Mouse (Mus musculus): ENCODE results near the gene Mrps25. TPM values are rescaled to one million over a fixed set of nuclear protein-coding genes. Genes with fewer than 3 reads are reported as not detected.

Mrps25 gene
- polyA plus RNA-seq, 1 experiment from 2014 or later = 95.1 TPM

DNA sequence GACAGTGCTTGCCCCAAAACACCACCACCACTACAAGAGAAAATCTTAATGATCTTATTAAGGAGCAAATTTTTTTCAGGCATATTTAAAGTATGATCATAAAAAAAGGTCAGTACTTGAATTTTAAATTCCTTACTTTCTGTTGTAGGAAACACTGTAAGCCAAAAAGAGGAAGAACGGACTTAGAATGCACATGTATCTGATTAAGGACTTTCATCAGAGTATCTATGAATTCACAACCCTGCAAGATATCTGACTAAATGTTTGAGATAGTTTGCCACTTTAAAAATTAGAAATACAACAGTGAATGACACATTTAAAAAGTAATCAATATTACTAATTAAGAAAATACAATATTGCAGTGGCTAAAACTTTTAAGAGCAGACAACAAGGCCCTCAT is 7.4 kb downstream of the Mrps25 start:
- H3K9me3 ChIP-seq = no peaks in the 10 kb centered on the region; the same call in 1 of the 2 replicates
- no peak for DNase-seq (ENCODE audit: low spot score)
- H3K4me1 ChIP-seq = no peaks in the 10 kb centered on the region
- H3K4me3 ChIP-seq = no peak overlapping the region
- H3K27me3 ChIP-seq (ENCODE audit: insufficient read depth, poor library complexity, severe bottlenecking) = no peaks in the 10 kb centered on the region
- H3K36me3 ChIP-seq = peaks cover 82% of the 10 kb centered on the region
- no peak overlapping the region for H3K27ac ChIP-seq
- 93% methylated on average over 1 of the region's 1 CpGs for whole genome bisulfite sequencing

DNA sequence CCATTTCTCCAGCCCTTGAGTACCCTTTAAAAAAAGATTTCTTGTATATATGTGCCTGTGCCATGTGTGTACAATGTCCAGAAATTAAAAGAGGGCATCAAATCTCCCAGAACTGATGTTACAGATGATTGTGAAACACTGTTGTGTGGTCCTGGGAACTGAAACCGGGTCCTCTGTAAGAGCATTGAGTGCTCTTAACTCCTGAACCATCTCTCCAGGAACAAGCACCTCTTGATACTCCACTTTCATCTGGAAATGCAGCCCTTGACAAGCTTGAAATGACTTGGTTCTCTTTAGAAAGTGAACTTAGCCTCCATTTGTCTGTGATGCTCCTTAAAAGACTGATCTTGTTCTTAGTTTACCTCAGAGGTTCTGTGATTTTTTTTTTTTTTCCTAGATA is 21.1 kb downstream of the Mrps25 start:
- no peak overlapping the region for H3K4me3 ChIP-seq
- no peak overlapping the region for H3K27ac ChIP-seq
- WGBS = 76% methylated on average over 1 of the region's 1 CpGs
- no peak for DNase-seq (ENCODE audit: low spot score)
- H3K4me1 ChIP-seq = no peaks in the 10 kb centered on the region
- no peaks in the 10 kb centered on the region for H3K27me3 ChIP-seq (ENCODE audit: insufficient read depth, poor library complexity, severe bottlenecking)
- no peaks in the 10 kb centered on the region for H3K9me3 ChIP-seq
- peaks cover 97% of the 10 kb centered on the region for H3K36me3 ChIP-seq

DNA sequence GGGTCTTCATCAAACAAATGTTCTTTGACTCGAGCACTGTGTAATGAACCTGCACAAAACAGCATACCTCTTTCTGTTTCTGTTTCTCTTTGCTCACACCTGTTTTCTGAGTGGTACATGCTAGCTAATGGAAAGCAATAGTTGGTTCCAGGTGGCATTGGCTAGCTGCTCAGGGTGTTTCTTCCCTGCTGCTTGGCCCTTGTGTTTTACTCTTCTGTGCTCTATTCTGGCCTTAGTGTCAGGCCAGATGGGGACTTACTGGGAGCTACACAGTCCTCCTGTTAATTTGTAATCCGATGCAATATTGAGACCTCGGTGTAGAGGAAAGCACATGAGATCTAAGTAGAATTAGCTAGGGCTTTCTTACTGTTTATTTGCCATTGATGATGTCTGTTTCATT is 25.0 kb downstream of the Mrps25 start:
- DNase-seq (ENCODE audit: low spot score) = no peak
- H3K9me3 ChIP-seq = no peaks in the 10 kb centered on the region
- H3K36me3 ChIP-seq = peaks cover 99% of the 10 kb centered on the region
- H3K4me3 ChIP-seq = no peak overlapping the region
- 91% methylated on average over 3 of the region's 3 CpGs for WGBS
- H3K4me1 ChIP-seq = no peaks in the 10 kb centered on the region
- no peak overlapping the region for H3K27ac ChIP-seq
- no peaks in the 10 kb centered on the region for H3K27me3 ChIP-seq (ENCODE audit: insufficient read depth, poor library complexity, severe bottlenecking)

DNA sequence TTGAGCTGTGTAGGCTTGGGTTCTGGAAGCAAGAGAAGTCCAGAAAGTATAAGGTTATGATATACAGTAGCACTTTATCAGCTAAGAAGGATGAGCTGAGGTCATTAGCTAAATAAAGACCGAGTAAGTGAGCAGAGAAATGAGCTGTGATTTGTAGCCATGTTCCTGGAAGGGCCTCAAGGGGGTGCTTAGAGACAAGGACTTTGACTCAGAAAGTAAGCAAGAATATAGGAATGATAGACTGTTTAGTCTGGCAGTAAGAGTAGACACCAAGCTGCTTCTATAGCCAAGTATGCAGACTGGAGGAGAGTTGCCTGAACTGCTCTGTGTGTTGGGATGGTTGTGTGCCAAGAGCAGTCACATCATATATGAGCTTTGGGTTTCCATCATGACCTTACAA is 30.1 kb downstream of the Mrps25 start:
- Histone ChIP-seq H3K36me3 (peaks cover 90% of the 10 kb centered on the region), H3K4me1 (no peaks in the 10 kb centered on the region), H3K9me3 (no peaks in the 10 kb centered on the region), H3K27ac (no peak overlapping the region), H3K27me3 (ENCODE audit: insufficient read depth, poor library complexity, severe bottlenecking) (no peaks in the 10 kb centered on the region), H3K4me3 (no peak overlapping the region)
- no peak for DNase-seq (ENCODE audit: low spot score)
- WGBS = 67% methylated on average over 1 of the region's 1 CpGs

DNA sequence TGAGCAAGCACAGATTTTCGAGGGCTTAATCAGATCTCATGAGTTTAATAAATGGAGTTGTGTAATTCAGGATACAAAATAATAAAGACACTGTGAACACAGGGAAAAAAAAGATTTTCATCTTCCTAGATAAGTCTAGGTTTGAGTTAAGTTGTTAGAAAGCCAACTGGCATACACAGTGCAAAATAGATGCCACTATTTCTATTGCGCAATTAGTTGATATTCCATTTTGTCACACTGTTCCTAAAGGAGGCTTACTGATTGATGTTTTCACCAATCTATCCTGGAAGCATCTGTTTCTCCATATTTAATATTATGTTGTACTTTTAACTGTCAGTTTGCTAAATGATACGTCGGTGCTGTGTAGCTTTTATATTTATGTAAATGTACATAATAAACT is 38.0 kb downstream of the Mrps25 start:
- no peak overlapping the region for H3K4me3 ChIP-seq
- WGBS = 93% methylated on average over 4 of the region's 4 CpGs
- DNase-seq (ENCODE audit: low spot score) = no peak
- H3K9me3 ChIP-seq = no peaks in the 10 kb centered on the region
- peaks cover 52% of the 10 kb centered on the region for H3K36me3 ChIP-seq
- H3K27ac ChIP-seq = no peak overlapping the region
- H3K4me1 ChIP-seq = no peaks in the 10 kb centered on the region
- H3K27me3 ChIP-seq (ENCODE audit: insufficient read depth, poor library complexity, severe bottlenecking) = no peaks in the 10 kb centered on the region

DNA sequence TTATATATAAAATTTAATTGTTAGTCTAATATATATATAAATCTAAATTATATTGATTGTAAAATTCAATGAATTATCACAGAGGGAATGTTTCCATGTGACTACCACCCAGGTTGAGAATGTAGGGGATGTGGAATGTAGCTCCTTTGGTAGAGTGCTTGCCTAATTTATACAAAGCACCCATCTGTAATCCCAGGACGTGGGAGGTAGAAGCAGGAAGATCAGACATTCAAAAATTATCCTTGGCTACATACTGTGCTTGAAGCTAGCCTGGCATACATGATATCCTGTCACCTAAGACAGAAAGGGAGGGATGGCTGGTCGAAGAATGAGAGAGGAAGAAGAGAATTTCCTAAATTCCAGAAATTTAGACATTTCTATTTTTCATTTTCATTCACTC is 47.5 kb downstream of the Mrps25 start:
- 81% methylated on average over 2 of the region's 2 CpGs for WGBS
- Histone ChIP-seq H3K4me1 (peaks cover 12% of the 10 kb centered on the region), H3K27ac (no peak overlapping the region), H3K9me3 (no peaks in the 10 kb centered on the region), H3K27me3 (ENCODE audit: insufficient read depth, poor library complexity, severe bottlenecking) (no peaks in the 10 kb centered on the region), H3K4me3 (no peak overlapping the region), H3K36me3 (peaks cover 19% of the 10 kb centered on the region)
- DNase-seq (ENCODE audit: low spot score) = no peak

DNA sequence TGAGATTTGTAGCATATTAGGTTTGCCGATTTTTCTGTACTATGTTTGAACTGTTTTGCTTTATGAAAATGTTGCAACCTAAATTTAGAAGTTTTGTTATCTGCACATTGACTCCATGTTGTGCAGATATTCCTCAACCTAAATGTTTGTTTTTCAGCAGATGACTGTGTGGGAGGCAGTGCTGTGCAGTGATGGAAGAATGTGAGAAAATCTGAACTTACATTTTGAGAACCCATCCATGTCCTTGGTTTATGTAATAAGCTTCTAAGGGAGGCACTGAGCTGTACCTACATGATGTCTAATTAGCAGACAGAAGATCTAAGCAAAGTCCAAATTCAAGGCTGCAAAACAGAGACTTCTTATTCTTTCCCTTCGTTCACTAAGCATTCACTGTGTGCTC is 50.2 kb downstream of the Mrps25 start:
- 94% methylated on average over 2 of the region's 2 CpGs for WGBS
- DNase-seq (ENCODE audit: low spot score) = no peak

DNA sequence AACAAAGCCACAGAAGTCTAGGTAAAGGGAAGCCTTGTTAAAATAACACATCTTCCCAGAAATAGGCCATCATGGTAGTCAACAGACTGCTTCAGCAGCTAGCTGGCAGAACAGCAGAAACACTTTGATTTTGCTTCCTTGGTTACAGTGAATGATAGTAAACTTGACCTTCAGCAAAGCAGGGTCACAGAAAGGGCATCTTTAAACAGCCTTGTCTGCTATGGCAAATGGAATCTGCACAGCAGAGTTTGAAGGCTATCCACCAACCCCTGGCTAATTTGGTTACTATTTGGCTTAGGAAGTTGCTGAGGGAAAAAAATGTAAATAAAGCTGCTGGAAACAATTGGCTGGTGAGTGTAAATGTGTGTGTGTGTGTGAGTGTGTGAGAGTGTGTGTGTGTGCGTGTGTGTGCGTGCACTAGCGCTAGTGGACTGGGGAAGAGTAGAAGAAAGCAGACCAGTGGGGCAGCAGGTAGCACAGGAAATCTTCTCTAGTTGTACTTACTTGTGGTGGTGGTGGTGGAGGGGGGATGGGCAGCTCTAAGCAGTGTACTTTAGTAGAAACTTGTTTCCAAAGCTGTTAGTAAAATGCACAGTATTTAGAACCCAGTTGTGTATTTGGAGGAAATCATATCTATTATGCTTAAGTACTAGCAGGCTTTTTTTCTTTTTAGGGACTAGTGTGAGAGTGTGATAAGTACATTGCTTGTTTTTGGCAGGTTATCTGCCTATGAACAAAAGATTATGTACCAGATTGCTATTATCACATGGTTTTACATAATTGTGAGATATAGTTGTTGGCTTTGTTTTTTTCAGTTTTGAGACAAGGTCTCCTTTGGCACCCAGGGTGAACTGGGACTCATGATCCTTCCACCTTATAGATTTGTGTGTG is 51.6 kb downstream of the Mrps25 start:
- H3K27me3 ChIP-seq (ENCODE audit: insufficient read depth, poor library complexity, severe bottlenecking) = no peaks in the 10 kb centered on the region
- whole genome bisulfite sequencing = 87% methylated on average over 3 of the region's 3 CpGs
- H3K36me3 ChIP-seq = 0 out of 2 replicates have a peak, but pooled peaks cover 3% of the 10 kb centered on the region
- no peak overlapping the region for H3K4me3 ChIP-seq
- no peaks in the 10 kb centered on the region for H3K9me3 ChIP-seq
- H3K27ac ChIP-seq = no peak overlapping the region
- no peak for DNase-seq (ENCODE audit: low spot score)
- H3K4me1 ChIP-seq = peaks cover 19% of the 10 kb centered on the region

More for the DNA sequence above, 50.2 kb downstream of the Mrps25 start:
- no peaks in the 10 kb centered on the region for H3K9me3 ChIP-seq
- no peak overlapping the region for H3K27ac ChIP-seq
- no peak overlapping the region for H3K4me3 ChIP-seq
- H3K27me3 ChIP-seq (ENCODE audit: insufficient read depth, poor library complexity, severe bottlenecking) = no peaks in the 10 kb centered on the region
- peaks cover 19% of the 10 kb centered on the region for H3K4me1 ChIP-seq
- 0 out of 2 replicates have a peak, but pooled peaks cover 3% of the 10 kb centered on the region for H3K36me3 ChIP-seq

DNA sequence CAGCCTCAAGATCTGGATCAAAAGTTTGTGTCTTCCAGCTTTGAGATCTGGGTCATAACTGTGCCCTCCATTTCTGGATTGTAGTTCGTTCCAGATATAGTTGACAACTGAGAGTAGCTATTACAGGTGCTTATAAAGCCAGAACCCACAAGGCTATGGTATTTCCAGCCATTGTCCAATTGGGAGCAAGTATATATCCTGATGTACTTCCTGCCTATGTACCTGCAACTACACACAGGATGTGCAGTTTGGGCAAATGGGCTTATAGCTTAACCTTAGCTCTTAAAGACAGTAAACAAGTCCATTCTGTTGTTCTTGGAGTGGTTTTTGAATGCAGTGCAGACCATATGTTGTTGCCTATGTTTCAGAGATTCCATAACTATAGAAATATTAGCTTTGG is 52.4 kb downstream of the Mrps25 start:
- no peaks in the 10 kb centered on the region for H3K9me3 ChIP-seq
- H3K4me3 ChIP-seq = no peak overlapping the region
- no peak for DNase-seq (ENCODE audit: low spot score)
- no peaks in the 10 kb centered on the region for H3K27me3 ChIP-seq (ENCODE audit: insufficient read depth, poor library complexity, severe bottlenecking)
- 0 out of 2 replicates have a peak, but pooled peaks cover 3% of the 10 kb centered on the region for H3K36me3 ChIP-seq
- 93% methylated on average over 1 of the region's 1 CpGs for WGBS
- peaks cover 19% of the 10 kb centered on the region for H3K4me1 ChIP-seq
- no peak overlapping the region for H3K27ac ChIP-seq

DNA sequence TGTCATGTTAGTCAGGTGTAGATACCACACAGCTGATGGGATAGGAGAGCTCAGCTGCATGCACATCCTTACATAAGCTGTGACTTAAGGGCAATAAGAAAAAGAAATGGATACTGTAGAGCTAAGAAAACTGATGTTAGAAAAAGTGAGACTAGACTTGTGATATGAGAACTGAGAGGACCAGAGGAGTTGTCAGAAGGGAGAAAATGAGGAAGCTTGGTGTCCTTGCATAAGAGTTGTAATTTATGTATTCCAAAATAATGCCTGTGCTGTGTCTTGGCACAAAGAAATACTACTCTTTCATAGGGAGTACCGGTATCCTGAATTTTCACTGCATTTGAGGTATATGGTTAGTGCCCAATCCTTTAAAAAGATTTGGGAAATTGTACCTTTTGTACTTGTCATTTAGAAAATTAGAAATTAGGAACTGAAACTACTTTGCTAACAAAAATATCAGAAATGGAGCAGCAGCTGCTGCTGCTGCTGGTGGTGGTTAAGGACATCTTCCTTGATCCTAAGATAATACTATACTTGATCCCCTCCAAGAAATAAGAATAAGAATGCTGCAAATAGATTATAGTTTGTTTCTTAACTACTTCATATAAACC is 56.9 kb downstream of the Mrps25 start:
- Histone ChIP-seq H3K4me1 (peaks cover 13% of the 10 kb centered on the region), H3K9me3 (no peaks in the 10 kb centered on the region), H3K36me3 (no peaks in the 10 kb centered on the region), H3K27me3 (ENCODE audit: insufficient read depth, poor library complexity, severe bottlenecking) (no peaks in the 10 kb centered on the region), H3K27ac (no peak overlapping the region), H3K4me3 (no peak overlapping the region)
- DNase-seq (ENCODE audit: low spot score) = no peak
- WGBS = 91% methylated on average over 1 of the region's 1 CpGs

DNA sequence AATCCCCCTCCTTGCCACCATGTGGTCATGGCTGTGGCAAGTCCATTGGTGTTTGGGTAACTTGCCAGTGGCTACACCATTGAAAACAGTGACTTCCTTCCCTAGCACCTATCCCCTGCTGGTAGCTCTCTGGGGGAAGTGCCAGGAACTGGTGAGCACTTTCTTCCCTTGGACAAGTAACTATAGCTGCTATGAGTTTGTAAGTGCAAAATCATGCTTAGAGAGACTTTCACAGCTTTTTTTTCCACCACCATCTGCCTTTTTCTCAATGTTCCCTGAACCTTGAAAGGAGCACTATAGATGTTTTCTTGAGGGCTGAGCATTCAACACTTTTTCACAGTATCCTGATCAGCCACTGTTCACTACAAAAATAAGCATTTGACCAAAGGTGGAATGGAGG is 59.3 kb downstream of the Mrps25 start:
- 0 out of 2 replicates have a peak, but pooled peaks cover 3% of the 10 kb centered on the region for H3K36me3 ChIP-seq
- no peaks in the 10 kb centered on the region for H3K9me3 ChIP-seq
- no peak overlapping the region for H3K4me3 ChIP-seq
- no peaks in the 10 kb centered on the region for H3K27me3 ChIP-seq (ENCODE audit: insufficient read depth, poor library complexity, severe bottlenecking)
- no peaks in the 10 kb centered on the region for H3K4me1 ChIP-seq
- H3K27ac ChIP-seq = no peak overlapping the region
- no peak for DNase-seq (ENCODE audit: low spot score)
